Mouse (Mus musculus) kidney, adult 2 months (tissue): ENCODE data around the gene Wdr95.

Experiments used
- CTCF ChIP-seq: fragments of 200-500 bp; conservative IDR thresholded peaks from 2 replicates; pipeline ENCODE4 v1.5.1; 2011; ENCODE audit warnings: low read depth, mild to moderate bottlenecking, control low read depth, low read length, moderate library complexity, mixed read lengths; ENCODE audit not compliant: insufficient read depth, insufficient read length
- POLR2A ChIP-seq: fragments of 200-500 bp; IDR thresholded peaks from one replicate; pipeline ENCODE4 v1.6.1; 2011; ENCODE audit warnings: low read depth, low read length, control low read depth

GRCm38 (mm10) chr5:149661428-149661827, 132.9 kb downstream of the Wdr95 start:
- no peak for TF ChIP-seq CTCF
- TF ChIP-seq POLR2A, result no peak
